Mouse (Mus musculus) forebrain, embryonic 16.5 days (tissue): ENCODE measurements at regions not wholly inside any gene's neighbourhood (a gene's known extent, or its start where the extent isn't known, plus 50 kb on each side); places are given as distances from the start of the nearest gene placed in this dataset.

ENCODE experiments used
- ATAC-seq: fragments of 200-750 bp; cut with Nextera tagmentation; 2 replicates; pipeline ENCODE4 v1.8.0; 2017; ENCODE audit warnings: mild to moderate bottlenecking, moderate library complexity
- H3K27ac ChIP-seq: fragments of 300-500 bp; sonication (generic); 2 replicates; pipeline ENCODE4 v1.5.1; 2014; ENCODE audit warnings: low read length, control low read depth
- H3K27me3 ChIP-seq: fragments of 300-500 bp; sonication (generic); replicated peaks from 2 replicates; pipeline ENCODE4 v1.6.1; 2014; ENCODE audit warnings: low read length; ENCODE audit not compliant: control insufficient read depth, insufficient read depth
- H3K36me3 ChIP-seq: fragments of 300-500 bp; sonication (generic); 2 replicates; pipeline ENCODE4 v1.6.1; 2014; ENCODE audit not compliant: control insufficient read depth, insufficient read depth
- H3K4me1 ChIP-seq: fragments of 300-500 bp; sonication (generic); replicated peaks from 2 replicates; pipeline ENCODE4 v1.6.1; 2014; ENCODE audit warnings: low read length; ENCODE audit not compliant: control insufficient read depth, insufficient read depth
- H3K4me2 ChIP-seq: fragments of 300-500 bp; sonication (generic); 2 replicates; pipeline ENCODE4 v1.6.1; 2014; ENCODE audit warnings: mild to moderate bottlenecking, low read length, control low read depth
- H3K4me3 ChIP-seq: fragments of 300-500 bp; sonication (generic); replicated peaks from 2 replicates; pipeline ENCODE4 v1.5.1; 2014; ENCODE audit warnings: mild to moderate bottlenecking, low read length, control low read depth
- H3K9ac ChIP-seq: fragments of 300-500 bp; sonication (generic); replicated peaks from 2 replicates; pipeline ENCODE4 v1.6.1; 2014; ENCODE audit warnings: low read depth, low read length, control low read depth
- H3K9me3 ChIP-seq: fragments of 300-500 bp; sonication (generic); 2 replicates; pipeline ENCODE4 v1.6.1; 2016; ENCODE audit warnings: low read length; ENCODE audit not compliant: control insufficient read depth
- WGBS: fragments of 180-500 bp; shearing (Covaris S2); extraction: QIAGEN DNeasy Blood & Tissue Kit; methylation state at CpG from one replicate; pipeline ENCODE4 v1.1.7; 2014; 5-methylcytosine and 5-hydroxymethylcytosine counted together

GRCm38 (mm10) chr8:87166771-87167170 lies 281.7 kb upstream of the N4bp1 start:
- H3K27me3 ChIP-seq = no peaks in the 10 kb centered on the region
- H3K36me3 ChIP-seq = no peaks in the 10 kb centered on the region
- H3K9me3 ChIP-seq = no peaks in the 10 kb centered on the region
- H3K9ac ChIP-seq = no peak overlapping the region
- H3K27ac ChIP-seq = no peak overlapping the region
- H3K4me1 ChIP-seq = peaks cover 6% of the 10 kb centered on the region
- no peak overlapping the region for H3K4me2 ChIP-seq
- no peak overlapping the region for H3K4me3 ChIP-seq
- WGBS = 62% methylated on average over 1 of the region's 1 CpGs
- ATAC-seq = no peak

GRCm38 (mm10) chr8:87160416-87160815 lies 275.4 kb upstream of the N4bp1 start:
- Histone ChIP-seq H3K4me1 (no peaks in the 10 kb centered on the region), H3K4me3 (no peak overlapping the region), H3K9ac (no peak overlapping the region), H3K9me3 (no peaks in the 10 kb centered on the region), H3K36me3 (no peaks in the 10 kb centered on the region), H3K4me2 (no peak overlapping the region), H3K27me3 (no peaks in the 10 kb centered on the region), H3K27ac (no peak overlapping the region)
- ATAC-seq = no peak
- 76% methylated on average over 2 of the region's 2 CpGs for WGBS

GRCm38 (mm10) chr8:87158322-87158721 lies 273.3 kb upstream of the N4bp1 start:
- Histone ChIP-seq H3K27ac (no peak overlapping the region), H3K4me3 (no peak overlapping the region), H3K27me3 (no peaks in the 10 kb centered on the region), H3K36me3 (no peaks in the 10 kb centered on the region), H3K4me2 (no peak overlapping the region), H3K9ac (no peak overlapping the region), H3K4me1 (no peaks in the 10 kb centered on the region), H3K9me3 (no peaks in the 10 kb centered on the region)
- WGBS = 21% methylated on average over 8 of the region's 8 CpGs
- ATAC-seq = no peak; the same call in 1 of the 2 replicates

GRCm38 (mm10) chr8:87155819-87156425 lies 270.9 kb upstream of the N4bp1 start:
- Histone ChIP-seq H3K4me2 (no peak overlapping the region), H3K9ac (no peak overlapping the region), H3K36me3 (no peaks in the 10 kb centered on the region), H3K27me3 (no peaks in the 10 kb centered on the region), H3K4me3 (no peak overlapping the region), H3K27ac (no peak overlapping the region), H3K9me3 (no peaks in the 10 kb centered on the region), H3K4me1 (0 out of 2 replicates have a peak, but pooled peaks cover 4% of the 10 kb centered on the region)
- ATAC-seq = no peak
- WGBS = 77% methylated on average over 10 of the region's 10 CpGs

- Histone ChIP-seq H3K27ac (no peak overlapping the region), H3K9me3 (no peaks in the 10 kb centered on the region), H3K4me2 (no peak overlapping the region), H3K9ac (no peak overlapping the region), H3K27me3 (no peaks in the 10 kb centered on the region), H3K36me3 (no peaks in the 10 kb centered on the region), H3K4me1 (0 out of 2 replicates have a peak, but pooled peaks cover 4% of the 10 kb centered on the region), H3K4me3 (no peak overlapping the region)
- WGBS = 13% methylated on average over 8 of the region's 8 CpGs
- no peak for ATAC-seq
Observed at GRCm38 (mm10) chr8:87152068-87152915, 267.2 kb upstream of the N4bp1 start.

GRCm38 (mm10) chr8:87148853-87149252 lies 263.8 kb upstream of the N4bp1 start:
- WGBS = 92% methylated on average over 6 of the region's 6 CpGs
- no peak overlapping the region for H3K9ac ChIP-seq
- no peak overlapping the region for H3K4me3 ChIP-seq
- H3K4me1 ChIP-seq = 0 out of 2 replicates have a peak, but pooled peaks cover 4% of the 10 kb centered on the region
- H3K9me3 ChIP-seq = no peaks in the 10 kb centered on the region; the same call in 1 of the 2 replicates
- H3K27me3 ChIP-seq = no peaks in the 10 kb centered on the region
- ATAC-seq = no peak
- H3K27ac ChIP-seq = no peak overlapping the region
- H3K4me2 ChIP-seq = no peak overlapping the region
- H3K36me3 ChIP-seq = no peaks in the 10 kb centered on the region

- Histone ChIP-seq H3K9ac (no peak overlapping the region), H3K36me3 (no peaks in the 10 kb centered on the region), H3K4me2 (no peak overlapping the region), H3K4me1 (0 out of 2 replicates have a peak, but pooled peaks cover 2% of the 10 kb centered on the region), H3K27ac (no peak overlapping the region), H3K27me3 (no peaks in the 10 kb centered on the region), H3K4me3 (no peak overlapping the region), H3K9me3 (no peaks in the 10 kb centered on the region; the same call in 1 of the 2 replicates)
- 84% methylated on average over 5 of the region's 5 CpGs for WGBS
- no peak for ATAC-seq
Observed at GRCm38 (mm10) chr8:87147704-87148103, 262.6 kb upstream of the N4bp1 start.

GRCm38 (mm10) chr8:87137412-87137811 lies 252.4 kb upstream of the N4bp1 start:
- 93% methylated on average over 4 of the region's 4 CpGs for WGBS
- no peak for ATAC-seq
- H3K9ac ChIP-seq = no peak overlapping the region

GRCm38 (mm10) chr8:87131716-87132115 lies 246.7 kb upstream of the N4bp1 start:
- WGBS = 81% methylated on average over 3 of the region's 3 CpGs
- Histone ChIP-seq H3K27me3 (no peaks in the 10 kb centered on the region), H3K36me3 (no peaks in the 10 kb centered on the region), H3K27ac (no peak overlapping the region), H3K4me3 (no peak overlapping the region), H3K9ac (no peak overlapping the region), H3K4me2 (no peak overlapping the region), H3K4me1 (peaks cover 3% of the 10 kb centered on the region; the same call in 1 of the 2 replicates), H3K9me3 (no peaks in the 10 kb centered on the region)
- no peak for ATAC-seq

More at GRCm38 (mm10) chr8:87137412-87137811, 252.4 kb upstream of the N4bp1 start:
- Histone ChIP-seq H3K4me1 (no peaks in the 10 kb centered on the region), H3K4me3 (no peak overlapping the region), H3K9me3 (no peaks in the 10 kb centered on the region), H3K27ac (no peak overlapping the region), H3K36me3 (no peaks in the 10 kb centered on the region), H3K4me2 (no peak overlapping the region), H3K27me3 (no peaks in the 10 kb centered on the region)
